Comparison of ENCODE assay signal across 11 mouse cellular contexts in the genomic region with DNA sequence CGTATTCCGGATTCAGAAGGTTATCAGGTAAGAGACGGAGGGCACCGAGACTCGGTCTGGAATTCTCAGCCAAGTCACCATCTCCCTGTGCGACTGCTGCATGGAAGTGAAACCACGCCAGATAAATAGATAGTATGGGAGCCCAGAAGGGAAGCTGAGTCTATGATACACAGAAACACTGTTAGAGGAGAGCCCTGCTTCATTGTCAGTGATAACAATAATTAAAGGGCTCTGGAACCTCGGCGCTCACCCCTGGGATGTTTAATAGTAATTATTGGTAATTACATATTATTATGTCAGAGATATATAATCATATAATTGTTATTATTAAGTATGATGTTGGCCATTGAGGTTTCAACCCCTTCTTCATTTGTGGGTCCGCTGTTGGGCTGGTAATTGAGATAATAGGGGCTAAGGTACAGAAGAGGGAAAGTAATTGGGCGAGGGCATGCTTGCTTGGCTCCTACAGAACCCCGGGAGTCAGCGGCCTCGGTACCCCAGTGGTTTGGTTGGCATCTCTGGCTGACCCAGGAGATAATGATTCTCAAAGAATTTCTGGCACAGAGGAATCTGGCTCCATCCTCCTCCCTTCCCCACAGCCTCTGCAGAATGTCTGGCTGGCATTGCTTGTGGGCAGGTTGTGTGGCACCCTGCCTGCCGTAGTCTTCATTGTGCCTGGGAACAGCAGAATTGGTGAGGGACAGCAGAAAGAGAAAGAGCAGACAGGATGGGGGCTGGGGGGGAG.
DNase-seq lines count a peak whose midpoint lies in the region; ATAC-seq lines count a peak whose summit lies in the region.
"Had no signal": no experiment of that assay in that cellular context is flagged by ENCODE, and none has a peak within 500 bp of the region (broad histone marks: within the 10 kb centered on the region; RNA-seq: fewer than 3 reads in every experiment).

No protein-coding gene starts in this region.

- H3K27ac ChIP-seq in midbrain, embryonic 10.5 days (replicated peaks): 0 out of 2 replicates have a peak overlapping the region, but pooled peaks have one; percentile 23
- H3K27ac ChIP-seq in midbrain, embryonic 15.5 days: no peak overlapping the region
- H3K27ac ChIP-seq in hindbrain, embryonic 15.5 days (replicated peaks): no peak overlapping the region
- no peak overlapping the region for H3K27ac ChIP-seq in liver, embryonic 12.5 days
- H3K27ac ChIP-seq in intestine, embryonic 16.5 days (ENCODE audit: low read length): no peak overlapping the region

- H3K4me2 ChIP-seq in midbrain, embryonic 15.5 days: no peak overlapping the region
- no peak overlapping the region for H3K4me2 ChIP-seq in hindbrain, embryonic 15.5 days
- H3K4me2 ChIP-seq in liver, embryonic 12.5 days: no peak overlapping the region
- no peak overlapping the region for H3K4me2 ChIP-seq in intestine, embryonic 16.5 days (ENCODE audit: low read depth, low read length)

- H3K9ac ChIP-seq in midbrain, embryonic 15.5 days: no peak overlapping the region
- H3K9ac ChIP-seq in hindbrain, embryonic 15.5 days: no peak overlapping the region
- H3K9ac ChIP-seq in liver, embryonic 12.5 days: no peak overlapping the region
- H3K9ac ChIP-seq in intestine, embryonic 16.5 days (ENCODE audit: low read depth, low read length): no peak overlapping the region

- whole genome bisulfite sequencing in midbrain, embryonic 10.5 days: 91% methylated on average over 15 of the region's 15 CpGs
- WGBS in midbrain, embryonic 15.5 days: 88% methylated on average over 15 of the region's 15 CpGs
- WGBS in hindbrain, embryonic 15.5 days: 80% methylated on average over 15 of the region's 15 CpGs
- WGBS in liver, embryonic 12.5 days (ENCODE audit: insufficient replicate concordance): 72% methylated on average over 15 of the region's 15 CpGs
- WGBS in intestine, embryonic 16.5 days: 85% methylated on average over 15 of the region's 15 CpGs

- no peak overlapping the region for H3K4me3 ChIP-seq in midbrain, embryonic 10.5 days
- no peak overlapping the region for H3K4me3 ChIP-seq in midbrain, embryonic 15.5 days
- no peak overlapping the region for H3K4me3 ChIP-seq in hindbrain, embryonic 15.5 days
- no peak overlapping the region for H3K4me3 ChIP-seq in liver, embryonic 12.5 days
- H3K4me3 ChIP-seq in intestine, embryonic 16.5 days (ENCODE audit: low read length): no peak overlapping the region

- H3K36me3 ChIP-seq in midbrain, embryonic 10.5 days: no peaks in the 10 kb centered on the region
- no peaks in the 10 kb centered on the region for H3K36me3 ChIP-seq in midbrain, embryonic 15.5 days (replicated peaks)
- H3K36me3 ChIP-seq in hindbrain, embryonic 15.5 days: no peaks in the 10 kb centered on the region
- H3K36me3 ChIP-seq in liver, embryonic 12.5 days: no peaks in the 10 kb centered on the region
- H3K36me3 ChIP-seq in intestine, embryonic 16.5 days (ENCODE audit: control insufficient read depth, insufficient read depth, low read length): no peaks in the 10 kb centered on the region

- no peak for ATAC-seq in midbrain, embryonic 15.5 days (replicated peaks)
- ATAC-seq in hindbrain, embryonic 15.5 days (ENCODE audit: low FRiP score, low read depth): peak; percentile 17; the same call in 1 of the 2 replicates
- no peak for ATAC-seq in liver, embryonic 12.5 days
- no peak for ATAC-seq in intestine, embryonic 16.5 days
- ATAC-seq: intestine, postnatal 0 days had no signal

- no peaks in the 10 kb centered on the region for H3K9me3 ChIP-seq in midbrain, embryonic 10.5 days (replicated peaks)
- no peaks in the 10 kb centered on the region for H3K9me3 ChIP-seq in midbrain, embryonic 15.5 days
- no peaks in the 10 kb centered on the region for H3K9me3 ChIP-seq in hindbrain, embryonic 15.5 days
- no peaks in the 10 kb centered on the region for H3K9me3 ChIP-seq in liver, embryonic 12.5 days (replicated peaks)
- H3K9me3 ChIP-seq in intestine, embryonic 16.5 days (ENCODE audit: control insufficient read depth, low read length): no peaks in the 10 kb centered on the region

- DNase-seq in midbrain, embryonic 10.5 days (ENCODE audit: low spot score): no peak
- peak; percentile 67 to 77 for DNase-seq in cerebellum, adult 18-20 months
- DNase-seq in cerebellum, postnatal 14 days: peak; percentile 70 to 76
- DNase-seq: adrenal gland, postnatal 14 days; liver; lung, postnatal 10 days had no signal

- peaks cover 11% of the 10 kb centered on the region for H3K4me1 ChIP-seq in midbrain, embryonic 10.5 days
- H3K4me1 ChIP-seq in midbrain, embryonic 15.5 days: 0 out of 2 replicates have a peak, but pooled peaks cover 6% of the 10 kb centered on the region
- H3K4me1 ChIP-seq in hindbrain, embryonic 15.5 days (replicated peaks): peaks cover 12% of the 10 kb centered on the region; the same call in 1 of the 2 replicates
- H3K4me1 ChIP-seq in liver, embryonic 12.5 days: no peaks in the 10 kb centered on the region
- H3K4me1 ChIP-seq in intestine, embryonic 16.5 days (ENCODE audit: control insufficient read depth, insufficient read depth, low read length): no peaks in the 10 kb centered on the region

- H3K27me3 ChIP-seq in midbrain, embryonic 10.5 days (ENCODE audit: low read depth, poor library complexity, severe bottlenecking): no peaks in the 10 kb centered on the region; the same call in 1 of the 2 replicates
- H3K27me3 ChIP-seq in midbrain, embryonic 15.5 days (replicated peaks): no peaks in the 10 kb centered on the region
- peaks cover 3% of the 10 kb centered on the region; the same call in 1 of the 2 replicates for H3K27me3 ChIP-seq in hindbrain, embryonic 15.5 days
- H3K27me3 ChIP-seq in liver, embryonic 12.5 days (replicated peaks): no peaks in the 10 kb centered on the region
- no peaks in the 10 kb centered on the region for H3K27me3 ChIP-seq in intestine, embryonic 16.5 days (replicated peaks; ENCODE audit: control insufficient read depth, insufficient read depth, low read length)
